Mouse (Mus musculus) intestine, embryonic 15.5 days (tissue): ENCODE data around the gene Chrnb1. TPM values are rescaled to one million over a fixed set of nuclear protein-coding genes. Genes with fewer than 3 reads are reported as not detected.

ENCODE experiments used
- ATAC-seq: fragments of 200-750 bp; cut with Nextera tagmentation; 2 replicates; pipeline ENCODE4 v1.8.0; 2017; ENCODE audit warnings: moderate TSS enrichment, moderate library complexity
- H3K27ac ChIP-seq: fragments of 300-500 bp; sonication (generic); 2 replicates; pipeline ENCODE4 v1.5.1; 2015; ENCODE audit warnings: mild to moderate bottlenecking, inconsistent platforms
- H3K27me3 ChIP-seq: fragments of 300-500 bp; sonication (generic); replicated peaks from 2 replicates; pipeline ENCODE4 v1.6.1; 2015; ENCODE audit warnings: inconsistent platforms
- H3K36me3 ChIP-seq: fragments of 300-500 bp; sonication (generic); 2 replicates; pipeline ENCODE4 v1.6.1; 2015; ENCODE audit warnings: inconsistent platforms
- H3K4me1 ChIP-seq: fragments of 300-500 bp; sonication (generic); replicated peaks from 2 replicates; pipeline ENCODE4 v1.6.1; 2015; ENCODE audit warnings: inconsistent platforms
- H3K4me2 ChIP-seq: fragments of 300-500 bp; sonication (generic); replicated peaks from 2 replicates; pipeline ENCODE4 v1.6.1; 2015; ENCODE audit warnings: mild to moderate bottlenecking, inconsistent platforms
- H3K4me3 ChIP-seq: fragments of 300-500 bp; sonication (generic); replicated peaks from 2 replicates; pipeline ENCODE4 v1.5.1; 2015; ENCODE audit warnings: inconsistent platforms
- H3K9ac ChIP-seq: fragments of 300-500 bp; sonication (generic); 2 replicates; pipeline ENCODE4 v1.6.1; 2015; ENCODE audit warnings: inconsistent platforms
- H3K9me3 ChIP-seq: fragments of 300-500 bp; sonication (generic); 2 replicates; pipeline ENCODE4 v1.6.1; 2016; ENCODE audit warnings: inconsistent platforms
- WGBS: fragments of 180-500 bp; shearing (Covaris S2); methylation state at CpG from one replicate; pipeline ENCODE4 v1.1.7; 2015; 5-methylcytosine and 5-hydroxymethylcytosine counted together
- polyA plus RNA-seq: library from polyadenylated mRNA; unstranded; fragments of >200 nt; fragmentation: Nextera tagmentation; extraction: Ambion mirVana; gene quantifications from 2 replicates; pipeline ENCODE4 v1.2.1, GENCODE M21; 2015

Gene Chrnb1
- polyA plus RNA-seq, 1 experiment from 2014 or later = 4.3 TPM

GRCm38 (mm10) chr11:69763551-69763950 is 32.2 kb downstream of the Chrnb1 start:
- peaks cover 34% of the 10 kb centered on the region for H3K4me1 ChIP-seq
- no peak overlapping the region for H3K27ac ChIP-seq
- H3K4me2 ChIP-seq = no peak overlapping the region
- H3K4me3 ChIP-seq = no peak overlapping the region
- H3K9me3 ChIP-seq = no peaks in the 10 kb centered on the region
- no peak for ATAC-seq
- H3K9ac ChIP-seq = no peak overlapping the region
- no peaks in the 10 kb centered on the region for H3K36me3 ChIP-seq
- 74% methylated on average over 7 of the region's 7 CpGs for WGBS
- no peaks in the 10 kb centered on the region for H3K27me3 ChIP-seq

DNA sequence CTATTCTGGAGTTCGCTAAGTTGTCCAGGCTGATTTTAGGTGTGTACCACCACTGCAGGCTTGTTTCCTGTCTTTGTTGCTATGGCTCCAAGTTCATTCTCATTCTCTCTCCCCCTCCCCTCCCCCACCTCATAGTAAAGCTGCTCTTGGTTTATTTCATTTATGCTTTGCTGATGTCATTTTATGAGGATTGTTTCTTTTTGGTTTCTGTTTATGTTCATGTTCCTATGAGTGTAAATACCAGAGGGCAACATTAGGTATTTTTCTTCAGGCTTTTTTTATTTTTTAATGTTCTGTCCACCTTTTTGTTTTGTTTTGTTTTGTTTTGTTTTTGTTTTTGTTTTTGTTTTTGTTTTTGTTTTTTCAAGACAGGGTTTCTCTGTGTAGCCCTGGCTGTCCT is 33.9 kb downstream of the Chrnb1 start, which contains the start of gene Slc35g3:
Gene Slc35g3, minus strand, starts transcription at position 101 of the 400 bp plus-strand sequence.
- Histone ChIP-seq H3K4me2 (no peak within 1 kb of the TSS), H3K4me3 (no peak within 1 kb of the TSS), H3K36me3 (no peaks in the 10 kb centered on the region), H3K4me1 (peaks cover 30% of the 10 kb centered on the region), H3K9ac (no peak within 1 kb of the TSS), H3K27me3 (no peaks in the 10 kb centered on the region), H3K27ac (no peak within 1 kb of the TSS), H3K9me3 (no peaks in the 10 kb centered on the region)
- ATAC-seq = no peak
- 58% methylated on average over 1 of the region's 1 CpGs for WGBS

- H3K27ac ChIP-seq = no peak overlapping the region
These were observed 34.9 kb downstream of the Chrnb1 start for GRCm38 (mm10) chr11:69760901-69761200.

DNA sequence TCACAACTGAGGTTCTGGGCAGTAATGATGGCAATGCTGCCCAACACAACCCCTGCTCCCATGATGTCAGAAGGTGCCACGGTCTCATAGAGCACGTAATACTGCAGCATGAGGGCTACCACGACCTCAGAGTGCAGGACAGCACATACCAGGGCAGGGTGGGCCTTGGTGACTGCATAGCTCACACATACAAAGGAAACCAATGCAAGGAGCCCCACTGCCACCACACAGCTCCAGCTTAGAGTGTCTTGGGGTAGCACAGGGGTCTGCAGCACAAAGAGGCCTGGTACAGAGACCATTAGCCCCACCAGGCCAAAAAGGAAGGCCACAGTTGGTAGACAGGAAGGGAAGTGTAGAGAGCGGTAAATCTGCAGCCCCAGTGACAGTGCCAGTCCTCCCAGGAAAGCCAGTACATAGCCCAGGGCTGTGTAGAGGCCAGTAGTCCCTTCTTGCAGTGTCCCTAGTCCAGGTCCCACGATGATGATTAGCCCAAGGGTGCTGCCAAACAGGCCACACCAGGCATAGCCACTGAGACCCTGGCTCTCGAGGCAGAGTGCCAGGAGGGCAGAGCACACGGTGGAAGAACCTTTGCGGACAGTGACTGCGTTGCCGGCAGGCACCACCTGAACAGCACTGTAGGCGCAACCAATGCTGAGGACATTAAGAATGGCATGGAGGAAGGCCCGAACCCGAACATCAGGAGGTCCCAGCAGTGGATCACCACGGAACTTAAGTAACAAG is 35.4 kb downstream of the Chrnb1 start:
- 77% methylated on average over 14 of the region's 14 CpGs for WGBS
- Histone ChIP-seq H3K4me1 (peaks cover 31% of the 10 kb centered on the region), H3K9ac (peak overlapping the region; percentile 6; the same call in 1 of the 2 replicates), H3K27me3 (no peaks in the 10 kb centered on the region), H3K4me3 (no peak overlapping the region), H3K4me2 (peak overlapping the region; percentile 84), H3K9me3 (no peaks in the 10 kb centered on the region), H3K36me3 (no peaks in the 10 kb centered on the region), H3K27ac (peak overlapping the region; percentile 99)
- ATAC-seq = no peak

More at GRCm38 (mm10) chr11:69760901-69761200, 34.9 kb downstream of the Chrnb1 start:
- peaks cover 29% of the 10 kb centered on the region for H3K4me1 ChIP-seq
- H3K4me3 ChIP-seq = no peak overlapping the region
- WGBS = 91% methylated on average over 7 of the region's 7 CpGs
- no peak for ATAC-seq
- H3K27me3 ChIP-seq = no peaks in the 10 kb centered on the region
- H3K9me3 ChIP-seq = no peaks in the 10 kb centered on the region
- no peak overlapping the region for H3K9ac ChIP-seq
- H3K36me3 ChIP-seq = no peaks in the 10 kb centered on the region
- H3K4me2 ChIP-seq = no peak overlapping the region

GRCm38 (mm10) chr11:69758971-69759721 is 36.6 kb downstream of the Chrnb1 start:
- H3K27ac ChIP-seq = peak overlapping the region; percentile 99
- H3K36me3 ChIP-seq = no peaks in the 10 kb centered on the region
- H3K4me3 ChIP-seq = peak overlapping the region; percentile 52
- ATAC-seq = peak; percentile 92
- no peaks in the 10 kb centered on the region for H3K27me3 ChIP-seq
- H3K9ac ChIP-seq = peak overlapping the region; percentile 64
- peak overlapping the region; percentile 84 for H3K4me2 ChIP-seq
- H3K4me1 ChIP-seq = peaks cover 31% of the 10 kb centered on the region
- H3K9me3 ChIP-seq = no peaks in the 10 kb centered on the region
- under 1% methylated on average over 37 of the region's 37 CpGs for WGBS

DNA sequence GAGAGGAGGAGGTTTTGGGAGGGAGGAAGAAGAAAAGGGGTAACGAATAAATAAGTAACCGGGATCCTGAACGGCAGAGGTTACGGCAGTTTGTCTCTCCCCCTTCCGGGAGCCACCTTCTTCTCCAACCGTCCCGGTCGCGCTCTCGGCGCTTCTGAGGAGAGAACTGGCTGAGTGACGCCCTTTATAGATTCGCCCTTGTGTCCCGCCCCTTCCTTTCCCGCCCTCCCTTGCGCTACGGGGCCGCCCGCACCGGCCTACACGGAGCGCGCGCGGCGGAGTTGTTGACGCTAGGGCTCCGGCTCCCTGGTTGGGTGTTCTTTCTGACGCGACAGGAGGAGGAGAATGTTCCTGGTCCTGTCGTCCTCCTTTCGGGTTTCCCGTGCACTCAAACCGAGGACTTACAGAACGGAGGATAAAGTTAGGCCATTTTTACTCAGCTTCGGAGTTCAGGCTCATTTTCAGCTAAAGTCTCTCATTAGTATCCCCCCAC is 37.2 kb downstream of the Chrnb1 start, which contains the start of gene Polr2a:
Gene Polr2a, minus strand, starts transcription at position 160 of the 493 bp plus-strand sequence.
- H3K9ac ChIP-seq = peak within 1 kb of the TSS; percentile 64
- peaks cover 31% of the 10 kb centered on the region for H3K4me1 ChIP-seq
- no peaks in the 10 kb centered on the region for H3K27me3 ChIP-seq
- H3K4me2 ChIP-seq = peak within 1 kb of the TSS; percentile 84
- peak; percentile 98 for ATAC-seq
- H3K27ac ChIP-seq = peak within 1 kb of the TSS; percentile 99
- no peaks in the 10 kb centered on the region for H3K9me3 ChIP-seq
- WGBS = 0% methylated on average over 36 of the region's 36 CpGs
- H3K4me3 ChIP-seq = peak within 1 kb of the TSS; percentile 52
- H3K36me3 ChIP-seq = no peaks in the 10 kb centered on the region

DNA sequence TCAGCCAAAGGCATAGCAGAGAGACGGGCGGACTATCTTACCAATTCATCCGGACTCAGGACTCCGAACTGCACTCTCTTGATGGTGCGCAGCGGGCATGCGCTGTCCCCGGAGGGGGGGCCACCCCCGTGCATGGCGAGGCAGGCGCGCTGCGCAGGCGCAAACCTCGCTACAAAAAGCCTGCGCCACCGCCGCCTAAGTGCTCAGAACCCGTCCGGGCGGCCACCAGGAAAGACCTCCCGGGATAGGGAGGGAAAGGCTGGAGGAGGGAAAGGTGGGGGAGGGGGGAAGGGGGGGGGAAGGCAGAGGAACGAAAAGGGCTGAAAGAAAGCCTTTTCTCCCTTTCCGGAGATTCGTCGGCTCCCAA is 37.7 kb downstream of the Chrnb1 start:
- under 1% methylated on average over 26 of the region's 26 CpGs for WGBS
- ATAC-seq = peak; percentile 89
- Histone ChIP-seq H3K4me2 (peak overlapping the region; percentile 84), H3K9me3 (no peaks in the 10 kb centered on the region), H3K27ac (peak overlapping the region; percentile 99), H3K4me1 (peaks cover 32% of the 10 kb centered on the region), H3K4me3 (peak overlapping the region; percentile 52), H3K9ac (peak overlapping the region; percentile 60), H3K36me3 (no peaks in the 10 kb centered on the region), H3K27me3 (no peaks in the 10 kb centered on the region)

GRCm38 (mm10) chr11:69757303-69758089 is 38.2 kb downstream of the Chrnb1 start:
- Histone ChIP-seq H3K36me3 (no peaks in the 10 kb centered on the region), H3K4me3 (peak overlapping the region; percentile 52), H3K4me2 (peak overlapping the region; percentile 84), H3K9ac (peak overlapping the region; percentile 60), H3K27me3 (no peaks in the 10 kb centered on the region), H3K4me1 (peaks cover 38% of the 10 kb centered on the region), H3K9me3 (no peaks in the 10 kb centered on the region), H3K27ac (peak overlapping the region; percentile 99)
- 37% methylated on average over 9 of the region's 9 CpGs for WGBS
- no peak for ATAC-seq

DNA sequence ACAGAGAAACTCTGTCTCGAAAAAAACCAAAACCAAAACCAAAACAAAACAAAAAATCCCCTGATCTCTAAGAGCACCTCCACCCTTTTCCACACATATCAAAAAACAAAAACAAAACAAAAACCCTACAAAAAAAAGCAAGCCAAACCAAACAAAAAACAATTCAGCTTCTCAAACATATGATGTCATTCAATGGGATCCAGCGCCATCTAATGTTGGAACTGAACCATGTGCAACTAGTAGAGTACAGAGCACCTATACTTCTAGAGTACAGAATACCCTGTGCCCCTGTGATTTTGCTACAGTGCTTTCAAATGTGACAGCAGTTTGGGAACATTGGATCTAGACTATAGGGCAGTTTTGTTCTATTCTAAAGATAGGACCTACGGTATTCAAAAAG is 41.0 kb downstream of the Chrnb1 start:
- Histone ChIP-seq H3K4me3 (no peak overlapping the region), H3K9me3 (no peaks in the 10 kb centered on the region), H3K9ac (no peak overlapping the region), H3K4me2 (0 out of 2 replicates have a peak overlapping the region, but pooled peaks have one; percentile 7), H3K4me1 (peaks cover 29% of the 10 kb centered on the region), H3K36me3 (no peaks in the 10 kb centered on the region), H3K27ac (no peak overlapping the region), H3K27me3 (no peaks in the 10 kb centered on the region)
- whole genome bisulfite sequencing = 52% methylated on average over 3 of the region's 3 CpGs
- ATAC-seq = no peak

GRCm38 (mm10) chr11:69754233-69754632 is 41.5 kb downstream of the Chrnb1 start:
- Histone ChIP-seq H3K9ac (no peak overlapping the region), H3K9me3 (no peaks in the 10 kb centered on the region), H3K4me1 (peaks cover 26% of the 10 kb centered on the region), H3K4me3 (no peak overlapping the region), H3K4me2 (no peak overlapping the region), H3K27me3 (no peaks in the 10 kb centered on the region), H3K27ac (no peak overlapping the region), H3K36me3 (no peaks in the 10 kb centered on the region)
- WGBS = 88% methylated on average over 5 of the region's 5 CpGs
- no peak for ATAC-seq

- no peak overlapping the region for H3K4me2 ChIP-seq
- no peaks in the 10 kb centered on the region for H3K27me3 ChIP-seq
- no peak overlapping the region for H3K9ac ChIP-seq
- ATAC-seq = no peak
- H3K9me3 ChIP-seq = no peaks in the 10 kb centered on the region
- 0 out of 2 replicates have a peak, but pooled peaks cover 3% of the 10 kb centered on the region for H3K36me3 ChIP-seq
- peaks cover 26% of the 10 kb centered on the region for H3K4me1 ChIP-seq
- H3K4me3 ChIP-seq = no peak overlapping the region
- no peak overlapping the region for H3K27ac ChIP-seq
These were observed 43.1 kb downstream of the Chrnb1 start for GRCm38 (mm10) chr11:69752686-69753085.

DNA sequence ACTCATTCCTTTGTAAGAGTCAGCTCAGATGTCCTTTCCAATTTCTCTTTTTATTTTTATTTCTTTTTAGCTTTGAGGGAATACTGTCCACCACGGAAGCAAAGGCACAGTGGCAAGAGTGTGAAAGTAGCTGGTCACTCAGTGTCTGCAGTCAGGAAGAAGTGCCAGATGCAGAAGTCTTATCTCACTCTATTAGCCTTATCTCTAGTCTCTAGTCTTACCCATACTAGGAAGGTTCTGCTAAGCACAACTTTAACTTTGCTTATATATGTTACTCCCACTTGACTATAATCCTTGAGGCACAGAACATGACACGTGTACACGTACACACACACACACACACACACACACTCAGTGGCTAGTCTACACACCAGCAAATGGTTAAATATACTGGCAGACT is 44.1 kb downstream of the Chrnb1 start:
- Histone ChIP-seq H3K9ac (no peak overlapping the region), H3K9me3 (no peaks in the 10 kb centered on the region), H3K4me1 (peaks cover 20% of the 10 kb centered on the region), H3K4me2 (no peak overlapping the region), H3K36me3 (peaks cover 9% of the 10 kb centered on the region), H3K27ac (no peak overlapping the region), H3K27me3 (no peaks in the 10 kb centered on the region), H3K4me3 (no peak overlapping the region)
- WGBS = 58% methylated on average over 3 of the region's 3 CpGs
- ATAC-seq = no peak
